Mouse (Mus musculus): ENCODE data around the gene Retsat. TPM values are rescaled to one million over a fixed set of nuclear protein-coding genes. Genes with fewer than 3 reads are reported as not detected.

Retsat gene
- 22.7 and 24.6 TPM in 2 replicates for polyA plus RNA-seq (2021; fragmentation: Nextera tagmentation)
- long read RNA-seq, experiment 1, transcript Retsat-201 (11 exons, 3,027 nt), result major isoform, 45 of 50 reads
- long read RNA-seq, experiment 1, partial matches to known transcripts, result 0 of 50 reads
- long read RNA-seq, experiment 1, other reads (novel, unspliced or antisense), result 5 of 50 reads
- long read RNA-seq, experiment 2, transcript Retsat-201 (11 exons, 3,027 nt), result major isoform, 113 of 120 reads
- long read RNA-seq, experiment 2, partial matches to known transcripts, result 1 of 120 reads
- long read RNA-seq, experiment 2, other reads (novel, unspliced or antisense), result 6 of 120 reads

DNA sequence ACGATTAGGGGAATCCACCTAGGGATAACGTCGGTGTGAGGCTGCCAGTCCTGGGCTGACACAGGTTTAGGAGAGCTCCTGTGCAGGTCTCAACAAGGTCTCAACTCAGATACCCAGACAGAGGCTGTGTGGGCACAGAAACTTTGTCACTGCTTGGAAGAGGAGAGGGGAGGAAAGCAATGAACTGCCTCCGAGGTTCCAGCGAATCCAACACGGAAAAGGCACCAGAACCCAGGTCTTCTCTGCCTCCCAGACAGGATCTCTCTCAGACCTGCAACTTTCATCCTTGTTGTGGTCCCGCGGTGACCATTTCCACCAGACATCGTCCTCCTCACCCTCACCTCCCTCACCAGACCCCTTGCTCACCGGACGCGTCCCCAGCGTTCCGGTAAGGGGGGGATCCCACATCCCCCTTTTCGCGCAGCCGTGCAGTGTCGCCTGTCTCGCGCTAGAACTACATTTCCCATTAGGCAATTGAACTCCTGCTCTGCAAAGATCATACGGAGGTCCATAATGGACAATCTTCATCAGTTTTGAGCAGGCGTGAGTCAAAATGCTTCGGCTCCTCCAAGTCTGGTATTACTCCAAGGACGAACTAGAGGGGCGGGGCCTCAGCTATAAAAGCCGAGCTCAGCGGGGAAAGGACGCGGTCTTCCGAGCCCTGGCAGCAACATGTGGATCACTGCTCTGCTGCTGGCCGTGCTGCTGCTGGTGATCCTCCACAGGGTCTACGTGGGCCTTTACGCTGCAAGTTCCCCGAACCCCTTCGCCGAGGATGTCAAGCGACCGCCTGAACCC, at the start of gene Retsat, which contains the start of gene Elmod3:
Gene Retsat (plus strand): TSS at position 520 of the 798 bp plus-strand sequence.
Gene Elmod3 (minus strand): TSS at position 458 of the 798 bp plus-strand sequence.

DNA sequence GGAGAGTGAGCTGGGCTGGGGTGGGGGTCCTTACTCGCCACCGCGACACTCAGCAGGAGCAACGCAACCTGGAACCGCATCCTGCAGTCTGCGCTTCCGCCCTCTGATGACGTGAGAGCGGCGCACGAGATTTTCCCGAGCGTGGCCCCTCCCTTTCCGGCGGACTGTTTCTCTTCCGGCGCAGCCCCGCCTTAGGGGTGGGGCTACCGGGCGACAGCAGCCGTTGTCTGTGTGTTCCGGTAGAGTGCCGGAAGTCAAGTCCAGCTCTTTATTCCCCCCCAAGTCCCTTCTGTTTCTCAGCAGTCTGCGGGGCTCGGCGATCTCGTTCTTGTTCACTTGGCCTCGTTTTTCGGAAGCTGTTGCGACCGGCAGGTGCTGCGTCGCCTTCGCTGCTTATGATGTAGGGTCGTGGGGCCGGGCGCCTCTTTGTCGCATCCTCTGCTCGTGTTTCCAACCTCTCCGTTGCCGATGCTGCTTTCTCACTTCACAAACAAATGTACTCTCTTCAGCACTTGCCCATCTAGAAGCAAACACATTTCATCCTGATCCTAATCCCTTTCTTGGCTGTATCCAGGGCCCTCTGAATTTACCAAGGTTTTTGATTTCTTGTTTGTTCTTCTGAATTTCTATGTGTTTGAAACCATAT, 18.5 kb downstream of the Retsat start, which contains the start of gene Tgoln1:
Gene Tgoln1 (minus strand): TSS at position 358 of the 646 bp plus-strand sequence.

Other genes with a start within 250 kb of the Retsat start
- 1.8 and 2.0 TPM in 2 replicates for gene Tmem150a, start 243.0 kb upstream of the Retsat start, polyA plus RNA-seq (2021; fragmentation: Nextera tagmentation)
- gene Rnf181, start 231.5 kb upstream of the Retsat start, polyA plus RNA-seq (2021; fragmentation: Nextera tagmentation), result 95.9 and 110 TPM in 2 replicates
- gene Vamp5, start 218.0 kb upstream of the Retsat start, polyA plus RNA-seq (2021; fragmentation: Nextera tagmentation), result 20.3 and 23.0 TPM in 2 replicates
- 51.9 and 96.1 TPM in 2 replicates for gene Vamp8, start 207.8 kb upstream of the Retsat start, polyA plus RNA-seq (2021; fragmentation: Nextera tagmentation)
- gene Ggcx, start 184.2 kb upstream of the Retsat start, polyA plus RNA-seq (2021; fragmentation: Nextera tagmentation), result 7.3 and 8.6 TPM in 2 replicates
- 155 and 175 TPM in 2 replicates for gene Mat2a, start 158.9 kb upstream of the Retsat start, polyA plus RNA-seq (2021; fragmentation: Nextera tagmentation)
- 0.54 and 0.73 TPM in 2 replicates for gene Sh2d6, start 76.8 kb upstream of the Retsat start, polyA plus RNA-seq (2021; fragmentation: Nextera tagmentation)
- gene Capg, start 54.1 kb upstream of the Retsat start, polyA plus RNA-seq (2021; fragmentation: Nextera tagmentation), result 8.3 and 11.5 TPM in 2 replicates
- 19.8 and 24.0 TPM in 2 replicates for gene Elmod3, start 62 bp upstream of the Retsat start, polyA plus RNA-seq (2021; fragmentation: Nextera tagmentation)
- 28.3 and 33.3 TPM in 2 replicates for gene Tgoln1, start 18.5 kb downstream of the Retsat start, polyA plus RNA-seq (2021; fragmentation: Nextera tagmentation)
- 0.93 and 1.1 TPM in 2 replicates for gene Tcf7l1, start 190.8 kb downstream of the Retsat start, polyA plus RNA-seq (2021; fragmentation: Nextera tagmentation)

Measured in layer of hippocampus, adult 6 months (tissue).